Mouse (Mus musculus) forebrain, embryonic 12.5 days (tissue): Measurements from ENCODE around the gene Myom1. TPM values are rescaled to one million over a fixed set of nuclear protein-coding genes. Genes with fewer than 3 reads are reported as not detected.

Source experiments
- ATAC-seq: fragments of 200-750 bp; cut with Nextera tagmentation; 2 replicates; pipeline ENCODE4 v1.8.0; 2017; ENCODE audit warnings: moderate TSS enrichment; ENCODE audit not compliant: low FRiP score
- H3K27ac ChIP-seq: fragments of 300-500 bp; sonication (generic); 2 replicates; pipeline ENCODE4 v1.5.1; 2016; ENCODE audit warnings: mild to moderate bottlenecking
- H3K27me3 ChIP-seq: fragments of 300-500 bp; sonication (generic); 2 replicates; pipeline ENCODE4 v1.6.1; 2016; ENCODE audit warnings: mild to moderate bottlenecking
- H3K36me3 ChIP-seq: fragments of 300-500 bp; sonication (generic); replicated peaks from 2 replicates; pipeline ENCODE4 v1.6.1; 2016; ENCODE audit warnings: mild to moderate bottlenecking
- H3K4me1 ChIP-seq: fragments of 300-500 bp; sonication (generic); 2 replicates; pipeline ENCODE4 v1.6.1; 2016
- H3K4me2 ChIP-seq: fragments of 300-500 bp; sonication (generic); 2 replicates; pipeline ENCODE4 v1.6.1; 2016; ENCODE audit warnings: mild to moderate bottlenecking, moderate library complexity
- H3K4me3 ChIP-seq: fragments of 300-500 bp; sonication (generic); replicated peaks from 2 replicates; pipeline ENCODE4 v1.5.1; 2016; ENCODE audit warnings: mild to moderate bottlenecking
- H3K9ac ChIP-seq: fragments of 300-500 bp; sonication (generic); 2 replicates; pipeline ENCODE4 v1.6.1; 2016; ENCODE audit warnings: mild to moderate bottlenecking
- H3K9me3 ChIP-seq: fragments of 300-500 bp; sonication (generic); 2 replicates; pipeline ENCODE4 v1.6.1; 2016
- WGBS: fragments of 180-500 bp; shearing (Covaris S2); methylation state at CpG from one replicate; pipeline ENCODE4 v1.1.7; 2016; 5-methylcytosine and 5-hydroxymethylcytosine counted together
- polyA plus RNA-seq: library from polyadenylated mRNA; unstranded; fragments of >200 nt; fragmentation: Nextera tagmentation; extraction: Ambion mirVana; gene quantifications from 2 replicates; pipeline ENCODE4 v1.2.1, GENCODE M21; 2016

Gene Myom1
- polyA plus RNA-seq, 1 experiment from 2014 or later: 1.7 TPM

DNA sequence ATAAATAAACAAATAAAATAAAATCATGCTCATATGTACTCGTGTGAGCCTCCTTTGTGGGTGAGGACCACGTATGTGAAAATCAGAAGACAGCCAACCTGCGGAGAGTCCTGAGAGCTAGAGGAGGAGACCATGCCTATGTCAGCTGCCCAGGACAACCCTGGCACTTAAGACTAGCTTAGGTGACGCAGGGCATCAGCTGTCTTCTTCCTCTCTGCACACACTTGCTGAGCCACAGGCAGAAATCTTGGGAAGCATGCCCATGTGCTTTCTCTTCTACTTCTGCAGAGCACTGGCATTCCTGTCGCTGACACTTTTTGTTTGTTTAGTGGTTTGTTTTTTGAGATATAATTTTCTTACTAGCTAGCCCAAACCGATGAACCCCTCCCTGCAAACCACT, 6.9 kb upstream of the Myom1 start:
- no peak overlapping the region for H3K9ac ChIP-seq
- WGBS: 93% methylated on average over 6 of the region's 6 CpGs

GRCm38 (mm10) chr17:70997836-70998235, 4.6 kb upstream of the Myom1 start:
- Histone ChIP-seq H3K4me2 (no peak overlapping the region), H3K36me3 (peaks cover 26% of the 10 kb centered on the region), H3K9ac (no peak overlapping the region), H3K27me3 (no peaks in the 10 kb centered on the region), H3K27ac (no peak overlapping the region), H3K9me3 (no peaks in the 10 kb centered on the region), H3K4me1 (peaks cover 21% of the 10 kb centered on the region), H3K4me3 (no peak overlapping the region)
- ATAC-seq: no peak
- 89% methylated on average over 6 of the region's 6 CpGs for WGBS

More for the DNA sequence above, 6.9 kb upstream of the Myom1 start:
- no peak overlapping the region for H3K4me3 ChIP-seq
- H3K27me3 ChIP-seq: no peaks in the 10 kb centered on the region
- no peak overlapping the region for H3K27ac ChIP-seq
- peaks cover 20% of the 10 kb centered on the region for H3K4me1 ChIP-seq
- H3K9me3 ChIP-seq: no peaks in the 10 kb centered on the region
- peaks cover 33% of the 10 kb centered on the region for H3K36me3 ChIP-seq
- no peak overlapping the region for H3K4me2 ChIP-seq
- no peak for ATAC-seq

DNA sequence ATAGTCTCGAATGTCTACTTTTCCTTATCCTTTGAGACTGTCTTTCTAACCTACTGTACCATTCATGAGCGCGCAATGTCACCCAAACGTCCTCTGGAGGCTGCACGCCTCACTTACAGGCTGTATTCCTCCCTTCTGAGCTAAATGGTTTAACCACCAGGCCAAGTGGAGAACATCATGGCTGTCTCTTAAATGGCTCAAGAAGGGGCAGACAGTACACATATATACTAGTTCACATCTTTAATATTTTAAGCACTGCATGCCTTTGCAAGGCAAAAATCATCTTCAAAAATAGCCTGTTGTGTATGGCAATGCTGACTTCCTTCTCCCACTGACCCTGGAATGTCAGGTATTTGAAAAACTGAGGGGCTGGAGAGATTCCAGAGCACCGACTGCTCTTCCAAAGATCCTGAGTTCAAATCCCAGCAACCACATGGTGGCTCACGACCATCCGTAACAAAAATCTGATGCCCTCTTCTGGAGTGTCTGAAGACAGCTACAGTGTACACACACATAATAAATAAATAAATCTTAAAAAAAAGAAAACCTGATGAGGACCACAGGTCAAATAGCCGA, 3.9 kb upstream of the Myom1 start:
- no peak for ATAC-seq
- H3K4me3 ChIP-seq: no peak overlapping the region
- WGBS: 88% methylated on average over 9 of the region's 9 CpGs
- H3K36me3 ChIP-seq: peaks cover 25% of the 10 kb centered on the region
- no peak overlapping the region for H3K27ac ChIP-seq
- no peak overlapping the region for H3K9ac ChIP-seq
- peaks cover 24% of the 10 kb centered on the region for H3K4me1 ChIP-seq
- H3K4me2 ChIP-seq: no peak overlapping the region
- H3K27me3 ChIP-seq: no peaks in the 10 kb centered on the region
- H3K9me3 ChIP-seq: no peaks in the 10 kb centered on the region

GRCm38 (mm10) chr17:70999187-70999586, 3.2 kb upstream of the Myom1 start:
- Histone ChIP-seq H3K36me3 (peaks cover 21% of the 10 kb centered on the region), H3K4me3 (no peak overlapping the region), H3K4me2 (no peak overlapping the region), H3K9ac (no peak overlapping the region), H3K4me1 (peaks cover 20% of the 10 kb centered on the region), H3K27me3 (no peaks in the 10 kb centered on the region), H3K9me3 (no peaks in the 10 kb centered on the region), H3K27ac (no peak overlapping the region)
- ATAC-seq: no peak
- WGBS: 69% methylated on average over 5 of the region's 5 CpGs

GRCm38 (mm10) chr17:71000255-71000654, 2.2 kb upstream of the Myom1 start:
- H3K36me3 ChIP-seq: peaks cover 13% of the 10 kb centered on the region; the same call in 1 of the 2 replicates
- H3K4me1 ChIP-seq: peaks cover 20% of the 10 kb centered on the region
- ATAC-seq: no peak
- H3K27me3 ChIP-seq: no peaks in the 10 kb centered on the region
- WGBS: 81% methylated on average over 2 of the region's 2 CpGs
- no peaks in the 10 kb centered on the region for H3K9me3 ChIP-seq
- H3K4me2 ChIP-seq: peak overlapping the region; percentile 61
- no peak overlapping the region for H3K9ac ChIP-seq
- no peak overlapping the region for H3K27ac ChIP-seq
- no peak overlapping the region for H3K4me3 ChIP-seq

- Histone ChIP-seq H3K27me3 (no peaks in the 10 kb centered on the region), H3K4me3 (peak overlapping the region; percentile 81), H3K9me3 (no peaks in the 10 kb centered on the region), H3K36me3 (peaks cover 5% of the 10 kb centered on the region; the same call in 1 of the 2 replicates), H3K4me1 (peaks cover 20% of the 10 kb centered on the region), H3K4me2 (peak overlapping the region; percentile 61), H3K9ac (peak overlapping the region; percentile 80), H3K27ac (no peak overlapping the region)
- WGBS: 14% methylated on average over 6 of the region's 6 CpGs
- no peak for ATAC-seq
These were observed 1.4 kb upstream of the Myom1 start for GRCm38 (mm10) chr17:71001067-71001466.

DNA sequence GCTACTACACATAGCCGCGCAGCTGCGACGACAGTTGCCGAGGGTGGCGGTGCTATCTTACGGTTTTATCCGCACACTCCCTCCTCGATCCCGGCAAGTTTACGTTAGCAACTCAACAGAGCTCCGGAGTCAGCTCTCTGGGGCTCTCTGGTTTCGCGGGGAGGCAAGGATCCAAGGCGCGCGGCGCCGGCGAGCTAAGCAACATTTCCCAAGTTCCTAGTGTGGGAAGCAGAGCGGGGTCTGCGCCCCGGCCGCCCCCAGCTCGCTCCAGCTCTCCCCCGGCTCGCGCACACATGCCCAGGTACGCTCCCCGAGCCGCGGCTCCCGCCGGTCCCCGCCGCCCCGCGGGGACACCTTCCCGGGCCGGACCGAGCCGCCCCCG, 743 bp upstream of the Myom1 start:
- peaks cover 20% of the 10 kb centered on the region for H3K4me1 ChIP-seq
- H3K9ac ChIP-seq: peak overlapping the region; percentile 80
- peak overlapping the region; percentile 61 for H3K4me2 ChIP-seq
- WGBS: under 1% methylated on average over 30 of the region's 43 CpGs
- peak overlapping the region; percentile 81 for H3K4me3 ChIP-seq
- peak overlapping the region; percentile 96 for H3K27ac ChIP-seq
- no peaks in the 10 kb centered on the region for H3K9me3 ChIP-seq
- H3K27me3 ChIP-seq: no peaks in the 10 kb centered on the region
- no peaks in the 10 kb centered on the region for H3K36me3 ChIP-seq
- peak; percentile 18; the same call in 1 of the 2 replicates for ATAC-seq

- H3K4me1 ChIP-seq: peaks cover 20% of the 10 kb centered on the region
- peak within 1 kb of the TSS; percentile 61 for H3K4me2 ChIP-seq
- no peak; the same call in 1 of the 2 replicates for ATAC-seq
- H3K27me3 ChIP-seq: no peaks in the 10 kb centered on the region
- peak within 1 kb of the TSS; percentile 96 for H3K27ac ChIP-seq
- H3K36me3 ChIP-seq: no peaks in the 10 kb centered on the region
- WGBS: 5% methylated on average over 14 of the region's 14 CpGs
- H3K9me3 ChIP-seq: no peaks in the 10 kb centered on the region
- peak within 1 kb of the TSS; percentile 81 for H3K4me3 ChIP-seq
- H3K9ac ChIP-seq: peak within 1 kb of the TSS; percentile 80
These were observed 286 bp downstream of the Myom1 start, which contains the start of gene Myl12a for GRCm38 (mm10) chr17:71002744-71003094. Gene Myl12a (minus strand): TSS chr17:71002878.

DNA sequence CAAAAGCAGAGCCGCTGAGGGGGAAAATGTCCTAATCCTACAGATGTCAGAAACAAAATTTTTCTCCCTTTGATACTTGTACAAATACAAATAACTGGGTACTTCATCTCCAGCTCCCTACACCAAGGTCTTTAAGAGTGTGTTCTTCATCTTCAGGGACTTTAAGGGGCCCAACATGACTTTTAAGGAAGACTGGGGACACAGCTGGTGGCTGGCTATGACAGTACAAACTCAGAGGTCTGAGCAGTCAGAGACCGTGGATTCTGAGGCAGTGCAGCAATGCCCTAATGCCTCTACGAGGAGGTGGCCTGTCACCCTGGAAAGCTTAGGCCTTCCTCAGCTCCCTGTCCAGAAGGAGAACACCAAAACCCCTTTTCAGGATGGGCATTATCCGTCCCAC, 679 bp downstream of the Myom1 start:
- Histone ChIP-seq H3K4me3 (no peak overlapping the region), H3K27ac (peak overlapping the region; percentile 96), H3K4me2 (peak overlapping the region; percentile 61), H3K4me1 (peaks cover 20% of the 10 kb centered on the region), H3K9me3 (no peaks in the 10 kb centered on the region), H3K36me3 (no peaks in the 10 kb centered on the region), H3K9ac (no peak overlapping the region; the same call in 1 of the 2 replicates), H3K27me3 (no peaks in the 10 kb centered on the region)
- 59% methylated on average over 4 of the region's 4 CpGs for WGBS
- ATAC-seq: no peak

DNA sequence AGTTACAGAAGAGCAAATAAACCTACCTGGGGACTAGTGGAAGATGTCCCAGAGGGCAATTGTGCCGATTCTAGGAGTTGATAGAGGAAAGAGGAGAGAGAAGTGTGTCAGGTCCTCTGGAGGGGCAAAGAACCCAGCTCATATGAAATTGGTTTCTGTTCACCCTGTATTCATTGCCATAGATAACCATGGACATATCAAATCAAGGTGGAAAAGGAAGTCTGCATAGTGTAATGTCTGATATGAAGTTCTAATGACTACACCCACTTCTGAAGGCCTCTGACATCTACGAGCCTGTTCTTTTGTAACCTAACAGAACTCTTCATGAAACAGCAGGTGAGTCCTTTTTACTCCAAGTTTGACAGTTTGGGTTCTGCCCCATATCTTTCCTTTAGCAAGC, 1.3 kb downstream of the Myom1 start:
- no peaks in the 10 kb centered on the region for H3K9me3 ChIP-seq
- peaks cover 20% of the 10 kb centered on the region for H3K4me1 ChIP-seq
- ATAC-seq: no peak
- no peaks in the 10 kb centered on the region for H3K27me3 ChIP-seq
- H3K27ac ChIP-seq: no peak overlapping the region
- H3K4me3 ChIP-seq: no peak overlapping the region
- WGBS: 89% methylated on average over 2 of the region's 2 CpGs
- H3K36me3 ChIP-seq: no peaks in the 10 kb centered on the region
- H3K4me2 ChIP-seq: no peak overlapping the region
- H3K9ac ChIP-seq: no peak overlapping the region

DNA sequence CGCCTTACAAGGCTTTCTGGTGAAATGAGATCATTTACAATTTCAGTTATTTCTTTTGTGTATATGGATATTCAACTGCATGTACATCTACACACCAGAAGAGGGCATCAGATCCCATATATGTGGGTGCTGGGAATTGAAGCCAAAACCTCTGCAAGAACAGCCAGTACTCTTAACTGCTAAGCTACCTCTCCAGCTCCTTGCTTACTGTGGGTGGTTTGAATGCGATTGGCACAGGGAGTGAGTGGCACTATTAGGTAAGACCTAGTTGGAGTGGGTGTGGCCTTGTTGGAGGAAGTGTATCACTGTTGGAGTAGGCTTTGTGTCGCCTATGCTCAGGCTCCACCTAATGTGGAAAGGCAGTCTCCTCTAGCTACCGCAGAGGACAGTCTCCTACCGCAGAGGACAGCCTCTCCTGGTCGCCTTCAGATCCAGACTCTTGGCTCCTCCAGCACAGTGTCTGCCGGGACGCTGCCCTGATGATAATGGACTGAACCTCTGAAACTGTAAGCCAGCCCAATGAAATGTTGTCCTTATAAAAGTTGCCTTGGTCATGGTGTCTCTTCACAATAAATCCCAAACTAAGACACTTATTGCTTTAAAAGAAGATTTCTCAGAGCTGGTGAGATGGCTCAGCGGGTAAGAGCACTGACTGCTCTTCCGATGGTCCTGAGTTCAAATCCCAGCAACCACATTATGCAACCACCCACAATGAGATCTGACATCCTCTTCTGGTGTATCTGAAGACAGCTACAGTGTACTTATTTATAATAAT, 1.9 kb downstream of the Myom1 start:
- H3K4me1 ChIP-seq: peaks cover 20% of the 10 kb centered on the region
- H3K27me3 ChIP-seq: no peaks in the 10 kb centered on the region
- H3K9me3 ChIP-seq: no peaks in the 10 kb centered on the region
- 93% methylated on average over 10 of the region's 10 CpGs for WGBS
- no peaks in the 10 kb centered on the region for H3K36me3 ChIP-seq
- H3K9ac ChIP-seq: no peak overlapping the region
- no peak for ATAC-seq
- H3K4me3 ChIP-seq: no peak overlapping the region
- H3K27ac ChIP-seq: no peak overlapping the region
- no peak overlapping the region for H3K4me2 ChIP-seq

GRCm38 (mm10) chr17:71006976-71007375, 4.5 kb downstream of the Myom1 start:
- Histone ChIP-seq H3K4me3 (no peak overlapping the region), H3K4me1 (peaks cover 8% of the 10 kb centered on the region), H3K36me3 (no peaks in the 10 kb centered on the region), H3K27me3 (no peaks in the 10 kb centered on the region), H3K4me2 (no peak overlapping the region), H3K9ac (no peak overlapping the region), H3K27ac (no peak overlapping the region), H3K9me3 (no peaks in the 10 kb centered on the region)
- no peak for ATAC-seq
- WGBS: 81% methylated on average over 5 of the region's 5 CpGs

DNA sequence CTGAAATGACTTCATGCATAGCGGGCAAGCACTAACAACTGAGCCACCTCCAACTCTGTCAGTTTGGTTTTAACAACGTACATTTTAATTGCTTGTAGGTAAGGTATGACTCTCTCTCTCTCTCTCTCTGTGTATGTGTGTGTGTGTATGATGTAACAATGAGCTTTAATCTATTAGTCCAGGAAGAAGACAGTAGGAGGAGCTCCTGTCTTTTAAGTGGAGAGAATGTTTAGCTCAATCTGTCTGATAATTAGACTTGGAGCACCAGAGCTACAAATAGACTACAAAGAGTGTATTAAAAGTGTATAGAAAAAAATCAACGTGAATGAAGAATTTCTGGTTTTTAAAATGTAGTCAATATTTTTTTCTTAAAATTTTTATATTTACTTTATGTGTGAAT, 6.2 kb downstream of the Myom1 start:
- 83% methylated on average over 3 of the region's 3 CpGs for WGBS
- no peak for ATAC-seq
- H3K4me1 ChIP-seq: no peaks in the 10 kb centered on the region
- no peak overlapping the region for H3K27ac ChIP-seq
- H3K27me3 ChIP-seq: no peaks in the 10 kb centered on the region
- no peaks in the 10 kb centered on the region for H3K9me3 ChIP-seq
- no peaks in the 10 kb centered on the region for H3K36me3 ChIP-seq
- no peak overlapping the region for H3K9ac ChIP-seq
- H3K4me3 ChIP-seq: no peak overlapping the region
- no peak overlapping the region for H3K4me2 ChIP-seq
